Mouse (Mus musculus) neural tube, embryonic 12.5 days (tissue): ENCODE data around the gene Strip1. TPM values are rescaled to one million over a fixed set of nuclear protein-coding genes. Genes with fewer than 3 reads are reported as not detected.
"Not testable (repeated sequence)": the region's sequence is repeated elsewhere in the genome, so short reads cannot be mapped to it uniquely, and the experiment has no call there.

Source experiments
- ATAC-seq: fragments of 200-750 bp; cut with Nextera tagmentation; 2 replicates; pipeline ENCODE4 v1.8.0; 2017; ENCODE audit warnings: low read depth, mild to moderate bottlenecking, moderate TSS enrichment, moderate library complexity; ENCODE audit not compliant: low FRiP score
- H3K27ac ChIP-seq: fragments of 300-500 bp; sonication (generic); 2 replicates; pipeline ENCODE4 v1.5.1; 2016
- H3K27me3 ChIP-seq: fragments of 300-500 bp; sonication (generic); replicated peaks from 2 replicates; pipeline ENCODE4 v1.6.1; 2016; ENCODE audit warnings: mild to moderate bottlenecking
- H3K36me3 ChIP-seq: fragments of 300-500 bp; sonication (generic); 2 replicates; pipeline ENCODE4 v1.6.1; 2016; ENCODE audit warnings: mild to moderate bottlenecking
- H3K4me1 ChIP-seq: fragments of 300-500 bp; sonication (generic); 2 replicates; pipeline ENCODE4 v1.6.1; 2016
- H3K4me2 ChIP-seq: fragments of 300-500 bp; sonication (generic); replicated peaks from 2 replicates; pipeline ENCODE4 v1.6.1; 2016; ENCODE audit warnings: mild to moderate bottlenecking
- H3K4me3 ChIP-seq: fragments of 300-500 bp; sonication (generic); 2 replicates; pipeline ENCODE4 v1.5.1; 2016
- H3K9ac ChIP-seq: fragments of 300-500 bp; sonication (generic); 2 replicates; pipeline ENCODE4 v1.6.1; 2016; ENCODE audit warnings: mild to moderate bottlenecking
- H3K9me3 ChIP-seq: fragments of 300-500 bp; sonication (generic); 2 replicates; pipeline ENCODE4 v1.6.1; 2016; ENCODE audit warnings: mild to moderate bottlenecking
- WGBS: fragments of 180-500 bp; shearing (Covaris S2); methylation state at CpG from one replicate; pipeline ENCODE4 v1.1.7; 2016; 5-methylcytosine and 5-hydroxymethylcytosine counted together
- polyA plus RNA-seq: library from polyadenylated mRNA; unstranded; fragments of >200 nt; fragmentation: Nextera tagmentation; extraction: Ambion mirVana; gene quantifications from 2 replicates; pipeline ENCODE4 v1.2.1, GENCODE M21; 2016

Gene Strip1
- polyA plus RNA-seq, 1 experiment from 2014 or later, result 129 TPM

DNA sequence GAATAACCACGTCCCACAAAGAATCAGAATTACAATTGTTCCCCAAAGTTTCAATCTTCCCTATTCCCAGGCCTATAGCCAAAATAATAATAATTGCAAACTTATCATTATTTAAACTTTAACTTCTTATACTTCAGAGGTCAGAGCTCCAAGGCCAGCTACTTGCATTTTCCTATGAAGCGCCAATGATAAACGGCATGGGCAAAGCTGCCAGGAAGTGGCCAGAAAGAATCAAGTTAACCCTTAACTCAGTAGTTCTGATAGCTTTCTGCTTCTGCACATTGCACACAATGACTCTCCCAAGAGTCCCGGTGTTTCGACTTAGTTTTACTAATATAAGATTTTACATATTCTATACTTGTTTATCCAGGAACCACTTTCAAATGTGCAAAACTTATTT is 18.8 kb upstream of the Strip1 start:
- not testable (repeated sequence) for H3K4me3 ChIP-seq, H3K27ac ChIP-seq, H3K36me3 ChIP-seq, H3K4me1 ChIP-seq, ATAC-seq, H3K9me3 ChIP-seq, H3K27me3 ChIP-seq, H3K9ac ChIP-seq, H3K4me2 ChIP-seq
- WGBS, result 82% methylated on average over 5 of the region's 5 CpGs

DNA sequence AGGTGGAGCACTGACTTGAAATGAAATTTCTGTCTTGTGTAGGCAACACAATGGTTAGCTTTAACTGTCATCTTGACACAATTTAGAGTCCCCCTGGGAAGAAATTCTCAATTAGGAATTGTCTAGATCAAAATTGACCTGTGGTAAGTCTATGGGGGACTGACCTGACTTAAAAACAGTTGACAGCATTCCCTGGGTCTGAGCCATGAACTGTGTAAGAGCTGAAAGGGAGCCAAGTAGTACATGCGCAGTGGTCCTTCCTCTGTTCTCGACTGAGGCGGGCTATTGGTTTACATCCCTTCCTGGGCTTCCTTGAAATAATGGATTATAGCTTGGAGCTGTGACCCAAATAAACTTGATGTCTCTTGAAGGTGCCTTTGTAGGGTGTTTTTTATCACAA is 15.5 kb upstream of the Strip1 start:
- no peak for ATAC-seq
- H3K27me3 ChIP-seq, result no peaks in the 10 kb centered on the region
- H3K9ac ChIP-seq, result no peak overlapping the region
- H3K36me3 ChIP-seq, result no peaks in the 10 kb centered on the region
- WGBS, result 94% methylated on average over 3 of the region's 3 CpGs
- no peaks in the 10 kb centered on the region for H3K9me3 ChIP-seq
- H3K4me3 ChIP-seq, result no peak overlapping the region
- no peaks in the 10 kb centered on the region for H3K4me1 ChIP-seq
- no peak overlapping the region for H3K4me2 ChIP-seq
- no peak overlapping the region for H3K27ac ChIP-seq

DNA sequence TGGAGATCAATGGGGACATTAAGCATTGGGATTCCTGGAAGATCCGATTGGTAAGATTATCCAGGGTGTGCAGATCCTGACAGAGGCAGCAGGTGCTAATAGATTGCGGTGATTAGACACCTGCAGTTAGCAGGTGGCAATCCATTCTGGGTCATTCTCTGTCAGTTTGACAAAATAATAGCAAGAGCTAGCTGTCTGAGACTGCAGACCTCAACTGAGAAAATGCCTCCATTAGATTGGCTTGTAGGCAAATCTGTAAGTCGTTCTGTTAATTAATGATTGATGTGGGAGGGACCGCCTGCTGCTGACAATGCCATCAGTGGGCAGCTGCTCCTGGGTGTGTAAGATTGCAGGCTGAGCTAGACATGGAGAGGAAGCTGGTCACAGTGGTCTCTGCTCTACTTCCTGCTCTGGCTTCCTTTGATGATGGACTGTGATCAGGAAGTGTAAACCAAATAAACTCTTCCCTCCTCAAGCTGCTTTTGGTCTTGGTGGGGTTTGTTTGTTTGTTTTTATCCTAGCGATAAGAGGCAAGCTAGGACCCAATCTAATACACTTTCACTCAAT is 6.2 kb upstream of the Strip1 start:
- Histone ChIP-seq H3K4me2 (no peak overlapping the region), H3K27me3 (no peaks in the 10 kb centered on the region), H3K27ac (no peak overlapping the region), H3K4me1 (no peaks in the 10 kb centered on the region), H3K4me3 (no peak overlapping the region), H3K36me3 (no peaks in the 10 kb centered on the region), H3K9me3 (no peaks in the 10 kb centered on the region), H3K9ac (no peak overlapping the region)
- WGBS, result 62% methylated on average over 5 of the region's 5 CpGs
- ATAC-seq, result no peak

DNA sequence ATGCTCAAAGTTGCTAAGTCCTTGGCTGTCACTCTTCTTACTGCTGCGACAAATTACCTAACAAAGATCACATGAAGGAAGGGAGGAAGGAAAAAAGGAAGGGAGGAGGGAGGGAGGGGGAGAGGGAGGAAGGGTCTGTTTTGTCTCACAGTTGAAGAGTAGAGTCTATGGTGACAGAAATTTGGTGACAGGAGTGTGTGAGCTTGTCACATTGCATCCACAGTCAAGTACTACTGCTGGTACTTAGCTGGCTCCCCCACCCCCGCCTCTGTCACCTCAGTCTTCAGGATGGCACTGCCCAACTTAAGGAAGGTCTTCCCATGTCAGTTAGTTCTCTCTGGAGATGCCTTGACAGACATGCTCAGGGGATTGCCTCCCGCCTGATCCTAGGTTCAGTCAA is 4.7 kb upstream of the Strip1 start:
- WGBS, result 85% methylated on average over 3 of the region's 3 CpGs
- Histone ChIP-seq H3K27me3 (no peaks in the 10 kb centered on the region), H3K9me3 (no peaks in the 10 kb centered on the region), H3K4me3 (no peak overlapping the region), H3K36me3 (no peaks in the 10 kb centered on the region), H3K9ac (no peak overlapping the region), H3K27ac (no peak overlapping the region), H3K4me2 (no peak overlapping the region), H3K4me1 (no peaks in the 10 kb centered on the region)
- ATAC-seq, result no peak

DNA sequence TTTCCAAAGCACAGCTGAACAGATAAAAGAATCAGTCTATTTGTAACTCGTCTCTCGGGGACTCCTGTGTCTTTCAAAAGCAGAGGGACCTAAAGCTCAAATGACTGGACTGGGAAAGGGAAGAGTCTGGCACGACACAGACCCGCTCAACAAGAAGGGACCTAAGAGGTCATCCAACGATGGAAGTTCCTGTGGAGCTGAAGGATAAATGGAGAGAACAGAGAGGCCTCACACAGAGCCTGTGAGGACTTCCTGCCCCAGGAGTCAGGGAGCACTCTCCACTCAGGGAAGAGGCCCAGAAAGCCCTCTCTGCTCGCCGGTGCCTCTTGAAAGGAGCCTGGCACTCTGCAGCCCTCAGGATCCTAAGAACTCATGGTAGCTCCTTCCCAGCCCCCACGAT is 4.3 kb upstream of the Strip1 start:
- H3K36me3 ChIP-seq, result no peaks in the 10 kb centered on the region
- no peaks in the 10 kb centered on the region for H3K9me3 ChIP-seq
- no peak for ATAC-seq
- no peak overlapping the region for H3K27ac ChIP-seq
- no peak overlapping the region for H3K4me2 ChIP-seq
- H3K9ac ChIP-seq, result no peak overlapping the region
- no peaks in the 10 kb centered on the region for H3K4me1 ChIP-seq
- H3K4me3 ChIP-seq, result no peak overlapping the region
- H3K27me3 ChIP-seq, result no peaks in the 10 kb centered on the region
- 65% methylated on average over 8 of the region's 8 CpGs for WGBS

DNA sequence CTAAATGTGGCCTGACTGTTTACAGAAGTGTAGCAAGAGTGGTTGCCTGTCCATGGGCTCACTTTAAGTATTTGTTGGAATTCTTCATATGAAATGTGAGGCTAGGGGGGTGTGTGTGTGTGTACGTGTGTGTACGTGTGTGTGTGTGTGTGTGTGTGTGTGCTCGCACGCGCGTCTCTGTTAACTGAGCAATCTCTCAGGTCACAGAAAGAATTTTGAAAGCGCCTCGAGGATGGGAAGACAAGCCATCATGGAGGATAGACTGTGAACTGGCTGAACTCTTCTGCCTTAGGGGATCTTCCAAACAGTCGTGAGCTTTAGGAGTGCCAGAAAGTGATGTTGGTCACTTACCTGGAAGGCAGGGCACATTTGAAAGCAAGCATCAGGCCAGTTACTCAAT is 2.4 kb upstream of the Strip1 start:
- 91% methylated on average over 9 of the region's 9 CpGs for WGBS
- H3K27ac ChIP-seq, result no peak overlapping the region
- no peak overlapping the region for H3K4me2 ChIP-seq
- H3K4me3 ChIP-seq, result no peak overlapping the region
- no peak for ATAC-seq
- peaks cover 13% of the 10 kb centered on the region for H3K4me1 ChIP-seq
- H3K36me3 ChIP-seq, result peaks cover 3% of the 10 kb centered on the region; the same call in 1 of the 2 replicates
- H3K9ac ChIP-seq, result no peak overlapping the region
- no peaks in the 10 kb centered on the region for H3K27me3 ChIP-seq
- no peaks in the 10 kb centered on the region for H3K9me3 ChIP-seq

DNA sequence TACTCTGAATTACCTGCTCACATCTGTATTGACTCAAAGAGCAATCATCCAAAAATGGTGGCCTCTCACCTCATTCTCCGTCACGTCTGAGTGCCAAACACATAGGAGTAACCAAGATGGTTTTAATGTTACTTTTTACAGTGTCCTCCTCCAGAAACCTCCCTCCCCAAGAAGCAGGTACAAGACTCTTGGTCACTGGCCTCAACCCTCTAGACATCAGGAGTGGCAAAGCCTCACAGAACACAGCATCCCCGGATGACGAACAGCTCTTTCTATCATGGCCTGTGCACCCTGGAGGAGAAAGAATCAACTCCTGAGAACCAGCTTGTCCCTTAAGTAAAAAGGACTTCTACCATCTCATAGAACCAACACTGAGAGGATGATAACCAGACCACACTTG is 1.3 kb upstream of the Strip1 start:
- Histone ChIP-seq H3K27ac (no peak overlapping the region), H3K4me3 (no peak overlapping the region), H3K4me1 (peaks cover 13% of the 10 kb centered on the region), H3K27me3 (no peaks in the 10 kb centered on the region), H3K9ac (no peak overlapping the region), H3K4me2 (no peak overlapping the region), H3K36me3 (peaks cover 6% of the 10 kb centered on the region), H3K9me3 (no peaks in the 10 kb centered on the region)
- no peak for ATAC-seq
- WGBS, result 94% methylated on average over 4 of the region's 4 CpGs

DNA sequence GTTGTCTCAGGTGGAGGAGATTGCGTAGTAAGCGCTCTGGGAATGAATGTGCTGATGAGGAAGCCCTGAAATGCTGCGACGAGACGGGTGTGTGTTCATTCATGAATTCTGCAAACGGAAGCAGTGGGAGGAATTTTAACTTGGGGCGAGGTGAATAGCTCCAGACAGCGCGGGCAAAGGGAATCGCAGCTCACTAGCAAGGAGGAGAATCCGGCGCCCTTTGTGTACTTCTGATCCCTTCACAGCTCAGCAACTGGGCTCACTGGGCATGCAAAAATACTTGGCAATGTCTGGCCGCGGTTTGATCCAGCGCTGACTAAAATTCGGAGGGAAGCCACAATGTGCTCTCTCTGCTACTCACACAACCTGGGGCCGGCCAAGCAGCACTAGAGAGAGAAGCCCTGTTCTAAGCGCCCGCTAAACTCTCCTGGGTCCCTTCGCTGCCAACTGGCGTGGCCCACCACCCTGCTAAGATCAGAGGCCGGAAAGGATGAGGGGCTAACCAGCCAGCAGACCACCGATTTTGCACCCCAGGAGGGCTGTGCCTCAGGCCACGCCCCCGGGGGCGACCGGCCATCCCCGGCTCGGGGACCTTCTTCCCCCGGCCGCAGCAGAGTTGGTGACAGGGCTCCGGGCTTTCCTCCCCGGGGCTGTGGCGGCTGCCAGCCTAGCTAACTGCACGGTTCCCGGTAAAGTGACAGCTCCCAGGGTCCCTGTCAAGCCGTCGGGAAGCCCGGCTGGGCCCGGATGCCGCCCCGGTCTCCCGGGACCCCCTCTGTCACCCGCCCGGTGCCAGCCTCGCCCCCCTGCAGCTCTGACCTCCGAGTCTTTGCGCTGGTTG is 592 bp downstream of the Strip1 start, which contains the start of gene Gm10961:
TSS of gene Gm10961 (plus strand) at position 641 of the 841 bp plus-strand sequence.
- Histone ChIP-seq H3K36me3 (peaks cover 25% of the 10 kb centered on the region), H3K4me3 (peak within 1 kb of the TSS; percentile 97), H3K4me2 (peak within 1 kb of the TSS; percentile 59), H3K27ac (peak within 1 kb of the TSS; percentile 92), H3K4me1 (peaks cover 13% of the 10 kb centered on the region), H3K9me3 (no peaks in the 10 kb centered on the region), H3K9ac (peak within 1 kb of the TSS; percentile 99), H3K27me3 (no peaks in the 10 kb centered on the region)
- peak; percentile 78 for ATAC-seq
- WGBS, result 1% methylated on average over 48 of the region's 48 CpGs

DNA sequence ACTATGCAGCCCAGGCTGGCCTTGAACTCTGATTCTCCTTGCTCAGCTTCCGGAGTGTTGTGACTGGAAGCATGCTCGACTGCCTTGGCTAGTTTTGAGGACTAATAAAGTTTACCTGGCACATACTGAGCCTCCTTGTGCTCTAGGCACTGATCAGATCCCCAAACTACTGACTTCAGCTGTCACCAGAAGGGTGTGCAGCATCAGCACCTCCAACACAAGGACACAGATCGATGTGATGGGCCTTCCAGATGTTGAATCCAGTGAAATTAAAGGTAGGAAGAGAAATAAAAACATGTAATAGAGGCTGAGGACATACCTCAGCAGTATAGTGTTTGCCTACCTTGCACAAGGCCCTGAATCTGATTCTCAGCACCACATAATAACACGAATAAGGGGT is 2.1 kb downstream of the Strip1 start:
- 95% methylated on average over 4 of the region's 4 CpGs for WGBS
- Histone ChIP-seq H3K4me3 (no peak overlapping the region), H3K9ac (no peak overlapping the region), H3K4me2 (peak overlapping the region; percentile 59; the same call in 1 of the 2 replicates), H3K9me3 (no peaks in the 10 kb centered on the region), H3K27me3 (no peaks in the 10 kb centered on the region), H3K4me1 (peaks cover 13% of the 10 kb centered on the region), H3K27ac (no peak overlapping the region), H3K36me3 (peaks cover 40% of the 10 kb centered on the region)
- ATAC-seq, result no peak

DNA sequence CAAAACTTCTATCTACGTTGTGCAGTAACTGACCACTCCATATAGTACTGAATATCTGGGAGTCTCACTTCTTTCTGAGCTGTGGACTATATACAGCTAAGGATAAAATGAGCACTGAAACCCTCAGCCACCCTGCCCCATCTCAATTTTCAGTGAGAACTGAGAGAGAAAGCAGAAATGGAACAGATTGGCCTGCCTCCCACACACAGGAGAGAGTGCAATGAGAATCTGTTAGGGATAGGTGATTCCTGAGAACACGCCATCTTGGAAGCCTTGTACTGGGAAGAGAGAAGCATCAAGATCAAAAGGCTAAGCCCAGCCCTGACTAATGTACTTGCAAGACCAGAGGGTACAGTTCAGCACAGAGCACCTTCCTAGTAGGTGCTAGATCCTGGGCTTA is 2.9 kb downstream of the Strip1 start:
- no peak overlapping the region for H3K4me3 ChIP-seq
- H3K27me3 ChIP-seq, result no peaks in the 10 kb centered on the region
- ATAC-seq, result no peak
- no peak overlapping the region for H3K4me2 ChIP-seq
- WGBS, result 95% methylated on average over 2 of the region's 2 CpGs
- H3K9ac ChIP-seq, result no peak overlapping the region
- H3K36me3 ChIP-seq, result peaks cover 48% of the 10 kb centered on the region
- no peaks in the 10 kb centered on the region for H3K9me3 ChIP-seq
- peaks cover 13% of the 10 kb centered on the region for H3K4me1 ChIP-seq
- no peak overlapping the region for H3K27ac ChIP-seq

DNA sequence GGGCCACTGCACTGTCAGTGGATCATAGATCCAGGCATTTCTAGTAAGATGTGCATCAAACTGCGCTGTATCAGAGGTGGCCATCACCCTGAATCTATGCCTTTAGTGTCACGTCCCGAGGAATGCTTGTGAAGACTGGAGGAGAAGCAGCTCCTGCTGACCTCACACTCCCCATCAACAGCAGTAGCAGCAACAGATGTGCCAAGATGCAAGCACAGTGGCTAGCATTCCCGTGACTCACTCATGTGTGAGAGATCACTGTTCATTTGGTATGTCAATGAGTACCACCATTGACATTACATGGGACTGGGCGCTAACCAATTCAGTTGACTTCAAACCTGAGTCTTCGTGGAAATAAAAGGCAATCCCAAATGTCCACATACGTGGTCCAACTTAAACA is 3.9 kb downstream of the Strip1 start:
- ATAC-seq, result no peak
- no peaks in the 10 kb centered on the region for H3K9me3 ChIP-seq

DNA sequence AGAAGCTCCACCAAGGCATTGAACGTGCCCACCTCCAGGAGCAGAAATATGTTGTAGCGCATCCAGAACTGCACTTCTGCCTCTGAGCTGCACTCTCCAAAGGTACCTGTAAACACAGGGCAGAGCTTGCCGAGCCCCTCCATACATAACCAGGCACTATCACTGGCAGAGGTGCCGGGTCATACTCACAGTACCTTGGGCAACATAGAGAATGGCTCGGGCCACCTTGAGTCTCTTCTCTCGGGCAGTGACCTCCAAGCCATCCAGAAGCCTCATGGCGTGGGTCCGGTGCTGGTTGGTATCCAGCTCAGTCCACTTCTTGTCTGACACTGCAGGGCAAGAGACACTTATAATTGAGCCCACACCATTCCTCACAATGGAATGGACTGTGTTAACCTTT is 4.7 kb downstream of the Strip1 start:
- WGBS, result 96% methylated on average over 8 of the region's 8 CpGs
- no peak overlapping the region for H3K9ac ChIP-seq
- no peak overlapping the region for H3K4me3 ChIP-seq
- no peaks in the 10 kb centered on the region for H3K9me3 ChIP-seq
- H3K36me3 ChIP-seq, result peaks cover 66% of the 10 kb centered on the region
- no peaks in the 10 kb centered on the region for H3K27me3 ChIP-seq
- ATAC-seq, result no peak
- H3K27ac ChIP-seq, result no peak overlapping the region
- no peak overlapping the region for H3K4me2 ChIP-seq
- peaks cover 13% of the 10 kb centered on the region for H3K4me1 ChIP-seq

More for the DNA sequence above, 3.9 kb downstream of the Strip1 start:
- Histone ChIP-seq H3K4me3 (no peak overlapping the region), H3K4me2 (no peak overlapping the region), H3K4me1 (peaks cover 13% of the 10 kb centered on the region), H3K27me3 (no peaks in the 10 kb centered on the region), H3K36me3 (peaks cover 57% of the 10 kb centered on the region), H3K27ac (no peak overlapping the region), H3K9ac (no peak overlapping the region)
- WGBS, result 92% methylated on average over 7 of the region's 7 CpGs

DNA sequence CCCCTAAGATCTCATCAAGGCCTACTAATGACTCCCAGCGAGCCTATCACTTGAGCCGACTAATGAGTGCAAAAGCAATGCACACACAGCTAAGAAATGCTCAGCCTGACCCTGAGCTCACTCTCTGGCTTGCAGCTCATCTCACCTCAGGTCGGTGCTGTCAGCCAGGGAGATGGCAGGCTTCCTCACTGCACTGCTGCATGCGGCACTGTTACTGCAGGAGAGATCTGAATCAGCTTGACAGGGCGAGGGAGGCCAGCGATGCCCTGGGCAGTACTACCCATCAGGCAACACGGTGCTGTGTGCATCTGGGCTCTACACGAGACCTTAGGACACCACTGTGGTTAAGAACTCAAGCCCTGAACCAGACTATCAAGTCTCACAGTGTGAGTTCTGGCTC is 6.0 kb downstream of the Strip1 start:
- H3K36me3 ChIP-seq, result peaks cover 78% of the 10 kb centered on the region
- H3K9ac ChIP-seq, result no peak overlapping the region
- peaks cover 13% of the 10 kb centered on the region for H3K4me1 ChIP-seq
- H3K4me2 ChIP-seq, result no peak overlapping the region
- no peak overlapping the region for H3K27ac ChIP-seq
- ATAC-seq, result no peak
- H3K4me3 ChIP-seq, result no peak overlapping the region
- no peaks in the 10 kb centered on the region for H3K27me3 ChIP-seq
- H3K9me3 ChIP-seq, result no peaks in the 10 kb centered on the region
- 93% methylated on average over 8 of the region's 8 CpGs for WGBS
